Mouse (Mus musculus) C2C12 (cell line): ENCODE measurements at regions not wholly inside any gene's neighbourhood (a gene's known extent, or its start where the extent isn't known, plus 50 kb on each side); places are given as distances from the start of the nearest gene placed in this dataset.

ENCODE experiments used
- H3K27me3 ChIP-seq: one replicate; pipeline ENCODE4 v1.6.1; 2011; ENCODE audit not compliant: control insufficient read depth, insufficient read depth, insufficient read length
- H3K36me3 ChIP-seq: one replicate; pipeline ENCODE4 v1.6.1; 2011; ENCODE audit not compliant: control insufficient read depth, insufficient read depth
- H3K4me3 ChIP-seq: one replicate; pipeline ENCODE4 v1.5.1; 2011; ENCODE audit warnings: mild to moderate bottlenecking, control low read depth; ENCODE audit not compliant: poor library complexity, insufficient read depth, severe bottlenecking
- H3K79me2 ChIP-seq: one replicate; pipeline ENCODE4 v1.6.1; 2011; ENCODE audit not compliant: control insufficient read depth, insufficient read depth
- H3K79me3 ChIP-seq: one replicate; pipeline ENCODE4 v1.6.1; 2011; ENCODE audit warnings: low read depth, control low read depth
- H3ac ChIP-seq: one replicate; pipeline ENCODE3; 2011; ENCODE audit warnings: low read depth; ENCODE audit not compliant: control insufficient read depth, insufficient read length
- CEBPB ChIP-seq: IDR thresholded peaks from one replicate; pipeline ENCODE4 v1.6.1; 2011; ENCODE audit warnings: low read depth, mild to moderate bottlenecking, control low read depth, moderate library complexity
- CTCF ChIP-seq: IDR thresholded peaks from one replicate; pipeline ENCODE4 v1.5.1; 2011; ENCODE audit not compliant: control insufficient read depth, insufficient read depth, insufficient read length
- FOSL1 ChIP-seq: IDR thresholded peaks from one replicate; pipeline ENCODE4 v1.8.0; 2011; ENCODE audit warnings: mild to moderate bottlenecking, low read length; ENCODE audit not compliant: poor library complexity, insufficient read depth, severe bottlenecking
- MAX ChIP-seq: IDR thresholded peaks from one replicate; pipeline ENCODE4 v1.6.1; 2011; ENCODE audit warnings: mild to moderate bottlenecking, control low read depth
- MYOD1 ChIP-seq: IDR thresholded peaks from one replicate; pipeline ENCODE4 v1.6.1; 2011; ENCODE audit warnings: low read depth; ENCODE audit not compliant: control insufficient read depth, insufficient read length
- MYOG ChIP-seq: IDR thresholded peaks from one replicate; pipeline ENCODE4 v1.6.1; 2011; ENCODE audit not compliant: control insufficient read depth, insufficient read length; ENCODE audit errors: extremely low read depth
- USF1 ChIP-seq: IDR thresholded peaks from one replicate; pipeline ENCODE4 v1.6.1; 2011; ENCODE audit warnings: low read depth, mild to moderate bottlenecking, control low read depth, moderate library complexity

DNA sequence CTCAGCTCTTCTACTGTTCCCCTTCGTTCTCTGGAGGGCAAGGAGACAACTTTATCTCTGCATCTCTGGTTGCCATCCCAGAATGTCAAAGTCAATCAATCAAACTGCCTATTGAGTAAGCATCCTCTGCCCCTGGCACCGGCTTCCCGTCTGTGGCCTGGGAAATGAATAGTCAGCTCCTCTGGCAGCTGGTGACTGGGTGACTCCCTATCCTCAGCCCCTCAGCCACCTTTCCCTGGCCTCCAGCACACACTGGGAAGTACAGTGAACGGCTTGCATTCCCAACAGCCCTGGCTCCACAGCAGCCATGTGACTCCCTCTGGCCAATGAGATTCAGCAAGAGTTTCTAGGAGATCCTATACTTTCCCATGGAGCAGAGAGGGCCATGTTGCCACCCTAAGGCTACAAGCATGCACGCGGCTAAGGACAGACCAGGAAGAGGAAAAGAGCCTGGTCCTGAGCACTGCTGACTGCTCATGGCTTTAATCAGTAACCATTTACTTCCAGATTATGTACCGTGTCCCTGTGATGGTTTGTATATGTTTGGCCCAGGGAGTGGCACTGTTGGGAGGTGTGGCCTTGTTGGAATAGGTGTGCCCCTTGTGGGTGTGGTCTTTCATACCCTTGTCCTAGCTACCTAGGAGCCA, 119.6 kb downstream of the Inhbb start:
- Histone ChIP-seq H3K36me3 (no peaks in the 10 kb centered on the region), H3K79me2 (no peaks in the 10 kb centered on the region), H3K4me3 (no peak overlapping the region), H3ac (no peak overlapping the region), H3K79me3 (no peaks in the 10 kb centered on the region), H3K27me3 (no peaks in the 10 kb centered on the region)
- TF ChIP-seq MYOG: no peak
- peak; percentile 63 for TF ChIP-seq USF1

DNA sequence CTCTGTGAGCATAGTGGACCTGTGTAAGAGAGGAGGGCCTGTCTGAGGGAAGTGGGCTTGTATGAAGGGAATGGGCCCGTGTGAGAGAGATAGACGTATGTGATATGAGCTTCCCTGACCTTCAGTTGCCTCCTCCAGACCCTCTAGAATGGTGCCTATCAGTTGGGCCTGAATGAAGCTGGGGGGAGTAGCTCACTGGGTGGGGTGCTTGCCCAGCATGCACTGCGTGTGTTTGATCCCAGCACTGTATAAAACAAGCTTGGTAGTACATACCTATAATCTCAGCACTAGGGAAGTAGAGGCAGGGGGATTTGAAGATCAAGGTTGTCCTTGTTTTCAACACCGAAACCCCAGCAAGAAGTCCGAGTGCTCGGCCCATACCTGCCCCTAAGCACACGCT, 120.1 kb downstream of the Inhbb start:
- Histone ChIP-seq H3K79me2 (no peaks in the 10 kb centered on the region), H3K36me3 (no peaks in the 10 kb centered on the region), H3K79me3 (no peaks in the 10 kb centered on the region), H3K4me3 (no peak overlapping the region), H3ac (no peak overlapping the region), H3K27me3 (no peaks in the 10 kb centered on the region)
- TF ChIP-seq FOSL1 (no peak), CEBPB (no peak), MYOG (no peak), MAX (no peak), USF1 (no peak), CTCF (no peak), MYOD1 (no peak)

DNA sequence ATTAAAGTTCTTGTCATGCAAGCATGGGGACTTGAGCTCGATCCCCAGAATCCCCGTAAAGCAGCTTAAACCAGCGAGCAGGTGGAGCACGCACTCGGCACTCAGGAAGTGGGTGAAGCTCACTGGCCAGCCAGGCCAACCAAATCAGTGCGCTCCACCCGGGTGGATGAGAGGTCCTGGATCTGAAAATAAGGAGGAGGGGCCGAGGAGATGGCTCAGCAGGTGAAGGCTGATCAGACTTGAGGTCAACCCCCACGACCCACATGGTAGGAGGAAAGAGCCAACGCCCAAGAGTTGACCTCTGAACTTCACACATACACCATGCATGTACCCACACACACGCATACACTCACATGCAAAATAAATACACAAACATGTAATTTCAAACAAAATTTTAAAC, 120.8 kb downstream of the Inhbb start:
- TF ChIP-seq MYOD1 (no peak), MAX (no peak), CEBPB (no peak), USF1 (no peak), CTCF (no peak), FOSL1 (no peak), MYOG (no peak)
- Histone ChIP-seq H3K79me2 (no peaks in the 10 kb centered on the region), H3K4me3 (no peak overlapping the region), H3ac (no peak overlapping the region), H3K79me3 (no peaks in the 10 kb centered on the region), H3K36me3 (no peaks in the 10 kb centered on the region), H3K27me3 (no peaks in the 10 kb centered on the region)

DNA sequence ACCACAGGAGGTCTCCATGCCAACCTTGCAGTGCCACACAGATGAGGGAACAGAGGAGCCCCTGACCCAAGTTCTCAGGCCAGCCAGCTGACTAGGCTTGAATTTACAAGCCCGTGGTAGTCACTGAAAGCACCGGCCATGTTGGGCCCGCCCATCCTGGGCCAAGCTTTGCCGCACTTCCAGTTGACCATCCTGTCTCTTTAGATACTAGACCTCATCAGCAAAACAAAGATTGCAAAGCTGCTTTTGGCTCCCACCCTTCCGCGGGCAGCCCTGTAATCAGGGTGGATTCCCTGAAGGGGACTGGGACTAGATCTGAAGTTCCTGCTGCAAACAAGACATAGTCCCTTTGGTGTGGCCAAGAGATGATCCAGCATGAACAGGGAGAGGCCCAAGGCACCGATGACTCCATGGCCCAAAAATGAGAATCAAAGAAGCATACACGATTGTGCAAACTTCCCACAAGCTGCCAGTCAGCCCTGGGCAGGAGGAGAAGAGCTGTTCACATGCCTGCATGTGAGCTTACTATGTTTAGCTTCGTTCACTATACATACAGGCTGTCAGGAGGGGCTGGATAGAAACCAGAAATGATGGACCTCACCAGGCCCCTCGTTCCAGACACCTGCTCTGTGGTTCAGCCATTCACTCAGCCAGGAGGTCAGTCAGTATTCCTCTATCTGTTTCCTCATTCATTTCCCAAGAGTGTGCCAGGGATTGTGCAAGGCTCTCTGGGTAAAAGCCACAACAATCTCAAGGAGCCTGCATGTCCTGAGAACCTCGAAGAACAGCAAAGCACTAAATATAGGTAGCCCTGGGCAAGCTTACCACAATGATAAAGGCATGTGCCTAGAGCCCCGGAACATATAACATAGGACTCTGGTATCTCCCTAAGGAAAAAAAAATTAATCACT, 122.0 kb downstream of the Inhbb start:
- H3K4me3 ChIP-seq: no peak overlapping the region
- no peaks in the 10 kb centered on the region for H3K79me3 ChIP-seq
- no peaks in the 10 kb centered on the region for H3K27me3 ChIP-seq
- no peak for TF ChIP-seq FOSL1
- peak; percentile 46 for TF ChIP-seq CEBPB
- H3K79me2 ChIP-seq: no peaks in the 10 kb centered on the region
- no peak overlapping the region for H3ac ChIP-seq
- no peaks in the 10 kb centered on the region for H3K36me3 ChIP-seq

DNA sequence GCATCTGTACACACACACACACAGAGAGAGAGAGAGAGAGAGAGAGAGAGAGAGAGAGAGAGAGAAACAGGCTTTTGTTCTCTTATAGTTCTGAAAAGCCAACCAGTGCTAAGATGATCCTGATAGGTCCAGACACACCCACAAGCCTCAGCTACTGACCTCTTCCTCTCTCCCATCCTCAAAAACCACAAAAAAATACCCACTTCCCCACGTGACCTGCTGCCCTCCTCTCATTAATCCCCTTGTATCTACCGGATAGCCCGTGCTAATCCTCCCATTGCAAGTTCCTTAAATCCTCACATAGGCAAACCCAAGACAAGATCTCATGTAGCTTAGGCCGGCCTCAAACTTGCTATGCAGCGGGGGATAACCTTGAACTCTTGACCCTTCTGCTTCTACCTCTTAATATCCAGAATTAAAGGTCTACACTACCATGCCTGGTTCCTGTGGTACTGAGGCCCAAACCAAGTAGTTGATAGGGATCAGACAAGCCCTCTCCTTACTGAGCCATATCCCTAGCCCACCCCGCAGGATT, 123.3 kb downstream of the Inhbb start:
- H3ac ChIP-seq: no peak overlapping the region

DNA sequence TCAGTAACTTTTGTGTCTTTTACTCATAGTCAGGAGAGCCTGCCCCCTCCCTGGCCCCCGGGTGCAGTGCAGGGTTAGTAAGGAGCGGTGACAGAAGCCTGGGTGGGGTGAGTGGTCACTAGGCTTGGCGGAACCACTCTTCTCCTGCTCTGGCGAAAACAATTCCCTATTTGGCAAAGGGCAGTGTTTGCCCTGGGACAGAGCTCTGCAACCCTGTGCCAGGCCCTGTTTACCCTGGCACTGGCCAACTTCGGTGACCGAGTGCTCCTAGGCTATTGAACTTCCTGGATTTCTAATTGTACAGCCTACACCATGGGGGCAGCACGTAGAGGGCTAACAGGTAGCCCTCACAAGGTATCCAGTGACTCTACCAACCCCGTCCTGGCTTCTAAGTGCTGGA, 126.9 kb downstream of the Inhbb start:
- TF ChIP-seq MYOD1: no peak
- TF ChIP-seq CEBPB: no peak
- TF ChIP-seq CTCF: no peak
- no peak for TF ChIP-seq MYOG
- no peak for TF ChIP-seq USF1
- no peak for TF ChIP-seq MAX
- TF ChIP-seq FOSL1: no peak
- no peaks in the 10 kb centered on the region for H3K36me3 ChIP-seq
- H3K4me3 ChIP-seq: no peak overlapping the region
- H3ac ChIP-seq: no peak overlapping the region
- H3K79me2 ChIP-seq: no peaks in the 10 kb centered on the region
- no peaks in the 10 kb centered on the region for H3K79me3 ChIP-seq
- H3K27me3 ChIP-seq: no peaks in the 10 kb centered on the region

More for the DNA sequence above, 123.3 kb downstream of the Inhbb start:
- no peak overlapping the region for H3K4me3 ChIP-seq
- no peaks in the 10 kb centered on the region for H3K36me3 ChIP-seq
- TF ChIP-seq MYOG (no peak), USF1 (peak; percentile 66), MYOD1 (no peak)
- no peaks in the 10 kb centered on the region for H3K79me3 ChIP-seq
- H3K27me3 ChIP-seq: no peaks in the 10 kb centered on the region
- H3K79me2 ChIP-seq: no peaks in the 10 kb centered on the region
